In genomic region chr1:40840605-40841004, GRCm38 (mm10) we compare ENCODE assay signal across 23 mouse cellular contexts. TPM values are rescaled to one million over a fixed set of nuclear protein-coding genes. Genes with fewer than 3 reads are reported as not detected.
DNase-seq lines count a peak whose midpoint lies in the region; ATAC-seq lines count a peak whose summit lies in the region.
"Had no signal": no experiment of that assay in that cellular context is flagged by ENCODE, and none has a peak within 500 bp of the region (broad histone marks: within the 10 kb centered on the region; RNA-seq: fewer than 3 reads in every experiment).

No protein-coding gene starts in this region.

- no peaks in the 10 kb centered on the region for H3K4me1 ChIP-seq in embryonic facial prominence, embryonic 15.5 days
- 0 out of 2 replicates have a peak, but pooled peaks cover 6% of the 10 kb centered on the region for H3K4me1 ChIP-seq in embryonic facial prominence, embryonic 10.5 days
- peaks cover 12% of the 10 kb centered on the region; the same call in 1 of the 2 replicates for H3K4me1 ChIP-seq in heart, embryonic 10.5 days
- H3K4me1 ChIP-seq: forebrain, embryonic 13.5 days; hindbrain, embryonic 12.5 days had no signal

- no peak overlapping the region for H3K4me2 ChIP-seq in embryonic facial prominence, embryonic 15.5 days (replicated peaks)
- H3K4me2 ChIP-seq: embryonic facial prominence, embryonic 13.5 days; forebrain, embryonic 13.5 days; heart, embryonic 12.5 days; hindbrain, embryonic 12.5 days had no signal

- no peak for DNase-seq in embryonic facial prominence, embryonic 10.5 days (ENCODE audit: low spot score)
- DNase-seq in heart, embryonic 10.5 days (ENCODE audit: low spot score), result no peak
- no peak for DNase-seq in heart, postnatal 36 days
- DNase-seq in 3134 (ENCODE audit: extremely low read depth, insufficient read length, low spot score), result peak; percentile 62
- DNase-seq in gastrocnemius, postnatal 14 days, result peak; percentile 33
- no peak for DNase-seq in left cerebral cortex, adult 11 months (ENCODE audit: low spot score)
- no peak for DNase-seq in left cerebral cortex, postnatal 14 days (ENCODE audit: low spot score in 2 of 2)
- DNase-seq: adrenal gland, adult 2 months; adrenal gland, postnatal 36 days; cerebellum, adult 11 months; cerebellum, adult 9-10 months; cerebellum, postnatal 25 days; forebrain, postnatal 0 days; kidney, adult 18-20 months had no signal

- 0 out of 2 replicates have a peak, but pooled peaks have one; percentile 54 for ATAC-seq in embryonic facial prominence, embryonic 15.5 days (ENCODE audit: insufficient number of reproducible peaks, low FRiP score, low TSS enrichment, low read depth)
- ATAC-seq: forebrain, embryonic 13.5 days; forebrain, postnatal 0 days; hindbrain, embryonic 16.5 days; inflammation-experienced regulatory T-cells, adult 6 months had no signal

- WGBS in embryonic facial prominence, embryonic 15.5 days, result 73% methylated on average over 8 of the region's 8 CpGs
- WGBS in embryonic facial prominence, embryonic 10.5 days, result 82% methylated on average over 8 of the region's 8 CpGs
- WGBS in heart, embryonic 10.5 days, result 79% methylated on average over 8 of the region's 8 CpGs

- H3K9me3 ChIP-seq in embryonic facial prominence, embryonic 15.5 days (replicated peaks), result no peaks in the 10 kb centered on the region
- no peaks in the 10 kb centered on the region for H3K9me3 ChIP-seq in embryonic facial prominence, embryonic 10.5 days
- H3K9me3 ChIP-seq in heart, embryonic 10.5 days, result no peaks in the 10 kb centered on the region
- H3K9me3 ChIP-seq: embryonic facial prominence, embryonic 13.5 days; forebrain, embryonic 13.5 days; heart, embryonic 12.5 days; hindbrain, embryonic 12.5 days had no signal

- H3K36me3 ChIP-seq in embryonic facial prominence, embryonic 15.5 days, result no peaks in the 10 kb centered on the region
- H3K36me3 ChIP-seq in embryonic facial prominence, embryonic 10.5 days (replicated peaks), result no peaks in the 10 kb centered on the region
- H3K36me3 ChIP-seq in heart, embryonic 10.5 days, result no peaks in the 10 kb centered on the region
- H3K36me3 ChIP-seq: embryonic facial prominence, embryonic 13.5 days; heart, embryonic 12.5 days; hindbrain, embryonic 12.5 days had no signal

- no peak overlapping the region for H3K9ac ChIP-seq in embryonic facial prominence, embryonic 15.5 days
- H3K9ac ChIP-seq: embryonic facial prominence, embryonic 13.5 days; forebrain, embryonic 13.5 days; forebrain, postnatal 0 days; hindbrain, embryonic 12.5 days had no signal

- no peak overlapping the region for H3K27ac ChIP-seq in embryonic facial prominence, embryonic 15.5 days (replicated peaks)
- H3K27ac ChIP-seq in embryonic facial prominence, embryonic 10.5 days (replicated peaks), result no peak overlapping the region
- H3K27ac ChIP-seq in heart, embryonic 10.5 days, result peak overlapping the region; percentile 42; the same call in 1 of the 2 replicates
- H3K27ac ChIP-seq: embryonic facial prominence, embryonic 13.5 days; forebrain, embryonic 13.5 days; hindbrain, embryonic 12.5 days had no signal

- intact Hi-C loops in heart, postnatal 36 days (cut with DNase I), result no loop called here
- intact Hi-C loops in gastrocnemius, postnatal 14 days (cut with DNase I; ENCODE audit: low total_unique reads), result loop anchor here (5.0 kb wide), 1 partner anchor 38 kb away; no protein-coding TSS in a partner anchor
- intact Hi-C loops in left cerebral cortex, postnatal 14 days (cut with DNase I), result loop anchor here (5.0 kb wide), 1 partner anchor 253 kb away; no protein-coding TSS in a partner anchor

- no peak overlapping the region for H3K4me3 ChIP-seq in embryonic facial prominence, embryonic 15.5 days (replicated peaks)
- H3K4me3 ChIP-seq in embryonic facial prominence, embryonic 10.5 days, result no peak overlapping the region
- no peak overlapping the region for H3K4me3 ChIP-seq in heart, embryonic 10.5 days
- H3K4me3 ChIP-seq: embryonic facial prominence, embryonic 13.5 days; forebrain, embryonic 13.5 days; heart, adult 2 months; heart, embryonic 12.5 days; hindbrain, embryonic 12.5 days had no signal

- H3K27me3 ChIP-seq in embryonic facial prominence, embryonic 15.5 days, result no peaks in the 10 kb centered on the region; the same call in 1 of the 2 replicates
- no peaks in the 10 kb centered on the region for H3K27me3 ChIP-seq in embryonic facial prominence, embryonic 10.5 days (replicated peaks; ENCODE audit: low read depth, poor library complexity, severe bottlenecking)
- H3K27me3 ChIP-seq in heart, embryonic 10.5 days (ENCODE audit: insufficient read depth, poor library complexity, severe bottlenecking), result no peaks in the 10 kb centered on the region
- H3K27me3 ChIP-seq: CH12.LX; embryonic facial prominence, embryonic 13.5 days; forebrain, embryonic 13.5 days; heart, embryonic 12.5 days; hindbrain, embryonic 12.5 days had no signal

RNA-seq across cellular contexts. Expression of gene Tmem182, which starts 35.2 kb away (rescaled TPM):
- 3.6 and 5.0 TPM in 2 replicates for polyA plus RNA-seq in embryonic facial prominence, embryonic 15.5 days (2015; fragmentation: Nextera tagmentation; extraction: Ambion mirVana)
- polyA plus RNA-seq in embryonic facial prominence, embryonic 10.5 days (2016; fragmentation: Nextera tagmentation; extraction: Ambion mirVana), result not detected in 2 replicates
- polyA plus RNA-seq in heart, embryonic 10.5 days (2016; fragmentation: Nextera tagmentation; extraction: Ambion mirVana), result 5.1 and 12.1 TPM in 2 replicates
- total RNA-seq in heart, postnatal 36 days (2021), result 100 to 1,000 TPM; 161 to 172 TPM
- total RNA-seq in gastrocnemius, postnatal 14 days (2021), result 100 to 1,000 TPM; 181 to 201 TPM
- under 1 TPM; 0.32 to 0.42 TPM for total RNA-seq in left cerebral cortex, postnatal 14 days (2021)
- total RNA-seq: CH12.LX had no signal
- polyA plus RNA-seq: inflammation-experienced regulatory T-cells, adult 6 months had no signal

RNA-seq across cellular contexts. Expression of gene Mfsd9, which starts 50.1 kb away (rescaled TPM):
- polyA plus RNA-seq in embryonic facial prominence, embryonic 15.5 days (2015; fragmentation: Nextera tagmentation; extraction: Ambion mirVana), result 3.9 and 4.6 TPM in 2 replicates
- 1.9 and 3.0 TPM in 2 replicates for polyA plus RNA-seq in embryonic facial prominence, embryonic 10.5 days (2016; fragmentation: Nextera tagmentation; extraction: Ambion mirVana)
- 1.6 and 2.4 TPM in 2 replicates for polyA plus RNA-seq in heart, embryonic 10.5 days (2016; fragmentation: Nextera tagmentation; extraction: Ambion mirVana)
- 1 to 10 TPM in 1 of 2 experiments, under 1 TPM in 1; 0.78 to 1.1 TPM for total RNA-seq in heart, postnatal 36 days (2021)
- under 1 TPM; 0.33 to 0.59 TPM for total RNA-seq in gastrocnemius, postnatal 14 days (2021)
- total RNA-seq in left cerebral cortex, postnatal 14 days (2021), result 1 to 10 TPM; 3.2 to 3.4 TPM
- total RNA-seq: CH12.LX had no signal

Comparison
In these comparisons a context has a peak if more than half of its experiments do, and no peak if none do; other contexts are left out.
1. DNase-seq: peak in 3134 (single experiment) and gastrocnemius, postnatal 14 days (single experiment); none in embryonic facial prominence, embryonic 10.5 days (single experiment), heart, embryonic 10.5 days (single experiment), heart, postnatal 36 days (0 of 2), left cerebral cortex, adult 11 months (single experiment) and left cerebral cortex, postnatal 14 days (0 of 2).
2. RNA of gene Tmem182, which starts 35.2 kb away (total RNA-seq): 181 to 201 TPM in gastrocnemius, postnatal 14 days and 161 to 172 TPM in heart, postnatal 36 days; 0.32 to 0.42 TPM in left cerebral cortex, postnatal 14 days; every median in the first group is over 100 times any median in the second.